Mouse (Mus musculus): Measurements from ENCODE around the gene Thsd7b. TPM values are rescaled to one million over a fixed set of nuclear protein-coding genes. Genes with fewer than 3 reads are reported as not detected.
"Not testable (repeated sequence)": the region's sequence is repeated elsewhere in the genome, so short reads cannot be mapped to it uniquely, and the experiment has no call there.

The Thsd7b gene
- polyA plus RNA-seq, 1 experiment from 2014 or later = 3.7 TPM

DNA sequence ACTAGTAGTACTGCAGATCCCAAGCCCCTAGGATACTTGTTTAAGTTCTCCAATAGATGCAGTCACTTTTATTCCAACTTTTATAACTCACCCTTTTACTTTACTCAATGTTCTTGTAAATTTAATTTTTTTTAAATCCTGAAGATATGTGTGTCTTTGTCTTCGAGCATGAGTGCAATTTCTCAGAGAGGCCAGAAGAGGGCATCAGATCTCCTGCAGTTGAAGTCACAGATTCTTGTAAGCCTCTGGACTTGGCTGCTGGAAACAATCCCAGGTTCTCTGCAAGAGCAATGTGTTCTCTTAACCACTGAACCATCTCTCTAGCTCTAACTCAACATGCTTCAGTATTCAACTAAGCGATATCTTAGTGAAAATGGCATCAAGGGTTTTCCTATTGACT is 894.2 kb downstream of the Thsd7b start:
- H3K27me3 ChIP-seq (ENCODE audit: control insufficient read depth, insufficient read depth, low read length) = no peaks in the 10 kb centered on the region
- no peak overlapping the region for H3K27ac ChIP-seq (ENCODE audit: low read depth, low read length)
- 53% methylated on average over 2 of the region's 2 CpGs for WGBS
- H3K4me2 ChIP-seq (ENCODE audit: low read depth, low read length, severe bottlenecking) = no peak overlapping the region
- DNase-seq (ENCODE audit: low spot score) (no peak), ATAC-seq (replicated peaks; ENCODE audit: low FRiP score) (no peak)
- no peaks in the 10 kb centered on the region for H3K36me3 ChIP-seq (ENCODE audit: control insufficient read depth, insufficient read depth, low read length)
- H3K4me1 ChIP-seq (replicated peaks; ENCODE audit: control insufficient read depth, insufficient read depth, low read length) = no peaks in the 10 kb centered on the region
- H3K4me3 ChIP-seq (ENCODE audit: low read depth, low read length) = no peak overlapping the region
- H3K9me3 ChIP-seq (ENCODE audit: control insufficient read depth, low read length) = no peaks in the 10 kb centered on the region
- no peak overlapping the region for H3K9ac ChIP-seq (ENCODE audit: low read length)

DNA sequence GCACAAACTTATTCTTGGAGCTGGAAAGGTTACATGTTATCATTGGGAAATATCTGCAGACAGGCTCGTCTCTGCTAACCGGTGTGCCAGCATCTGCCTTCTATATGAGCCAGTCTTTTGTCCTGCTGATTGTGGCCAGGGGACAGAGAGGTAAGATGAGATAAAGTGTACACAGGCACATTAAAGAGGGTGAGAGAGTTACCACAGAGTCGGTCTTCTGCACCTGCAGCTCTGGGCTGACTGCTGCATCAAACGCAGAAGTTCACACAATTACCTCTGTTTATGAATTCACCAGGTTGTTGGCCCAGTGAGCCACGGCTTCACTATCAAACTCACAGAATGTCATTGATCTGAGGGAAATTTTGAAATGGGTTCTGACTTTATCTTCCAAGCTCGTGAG is 896.8 kb downstream of the Thsd7b start:
- WGBS = 75% methylated on average over 6 of the region's 6 CpGs

GRCm38 (mm10) chr1:130170290-130170689 is 897.2 kb downstream of the Thsd7b start:
- DNase-seq (ENCODE audit: low spot score) (no peak), ATAC-seq (replicated peaks; ENCODE audit: low FRiP score) (no peak; the same call in 1 of the 2 replicates)
- H3K4me1 ChIP-seq (replicated peaks; ENCODE audit: control insufficient read depth, insufficient read depth, low read length) = no peaks in the 10 kb centered on the region
- H3K36me3 ChIP-seq (ENCODE audit: control insufficient read depth, insufficient read depth, low read length) = no peaks in the 10 kb centered on the region
- H3K4me3 ChIP-seq (ENCODE audit: low read depth, low read length) = no peak overlapping the region
- H3K9ac ChIP-seq (ENCODE audit: low read length) = no peak overlapping the region
- no peaks in the 10 kb centered on the region for H3K27me3 ChIP-seq (ENCODE audit: control insufficient read depth, insufficient read depth, low read length)
- no peak overlapping the region for H3K27ac ChIP-seq (ENCODE audit: low read depth, low read length)
- no peak overlapping the region for H3K4me2 ChIP-seq (ENCODE audit: low read depth, low read length, severe bottlenecking)
- no peaks in the 10 kb centered on the region for H3K9me3 ChIP-seq (ENCODE audit: control insufficient read depth, low read length)
- 30% methylated on average over 1 of the region's 1 CpGs for WGBS

More for the DNA sequence above, 896.8 kb downstream of the Thsd7b start:
- Histone ChIP-seq H3K9ac (ENCODE audit: low read length) (no peak overlapping the region), H3K4me2 (ENCODE audit: low read depth, low read length, severe bottlenecking) (no peak overlapping the region), H3K4me3 (ENCODE audit: low read depth, low read length) (no peak overlapping the region), H3K27ac (ENCODE audit: low read depth, low read length) (no peak overlapping the region), H3K27me3 (ENCODE audit: control insufficient read depth, insufficient read depth, low read length) (no peaks in the 10 kb centered on the region), H3K36me3 (ENCODE audit: control insufficient read depth, insufficient read depth, low read length) (no peaks in the 10 kb centered on the region), H3K4me1 (replicated peaks; ENCODE audit: control insufficient read depth, insufficient read depth, low read length) (no peaks in the 10 kb centered on the region), H3K9me3 (ENCODE audit: control insufficient read depth, low read length) (no peaks in the 10 kb centered on the region)
- ATAC-seq (replicated peaks; ENCODE audit: low FRiP score) (no peak), DNase-seq (ENCODE audit: low spot score) (no peak)

DNA sequence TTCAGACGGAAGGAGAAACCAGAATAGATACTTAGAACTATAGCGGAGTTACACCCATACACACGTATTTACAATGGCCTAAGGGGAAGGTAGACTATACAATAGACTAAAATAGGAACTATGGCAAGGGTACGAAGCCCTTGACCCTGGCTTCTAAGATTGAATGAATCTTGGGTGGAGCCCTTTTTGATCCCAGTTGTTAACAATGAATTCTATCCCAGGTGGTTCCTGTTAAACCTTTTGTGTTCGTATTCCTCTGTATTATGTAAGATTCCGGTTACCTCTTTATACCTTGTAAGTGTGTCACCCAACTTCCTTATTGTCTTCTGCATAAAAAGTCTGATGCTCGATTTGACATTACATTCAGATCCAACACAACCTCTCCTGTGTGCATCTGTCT is 913.7 kb downstream of the Thsd7b start:
- ATAC-seq (replicated peaks; ENCODE audit: low FRiP score); H3K4me2 ChIP-seq (ENCODE audit: low read depth, low read length, severe bottlenecking); DNase-seq (ENCODE audit: low spot score); H3K4me3 ChIP-seq (ENCODE audit: low read depth, low read length); H3K9ac ChIP-seq (ENCODE audit: low read length); H3K27me3 ChIP-seq (ENCODE audit: control insufficient read depth, insufficient read depth, low read length); H3K36me3 ChIP-seq (ENCODE audit: control insufficient read depth, insufficient read depth, low read length); H3K9me3 ChIP-seq (ENCODE audit: control insufficient read depth, low read length); H3K27ac ChIP-seq (ENCODE audit: low read depth, low read length); H3K4me1 ChIP-seq (replicated peaks; ENCODE audit: control insufficient read depth, insufficient read depth, low read length): not testable (repeated sequence)
- WGBS = 87% methylated on average over 7 of the region's 7 CpGs

DNA sequence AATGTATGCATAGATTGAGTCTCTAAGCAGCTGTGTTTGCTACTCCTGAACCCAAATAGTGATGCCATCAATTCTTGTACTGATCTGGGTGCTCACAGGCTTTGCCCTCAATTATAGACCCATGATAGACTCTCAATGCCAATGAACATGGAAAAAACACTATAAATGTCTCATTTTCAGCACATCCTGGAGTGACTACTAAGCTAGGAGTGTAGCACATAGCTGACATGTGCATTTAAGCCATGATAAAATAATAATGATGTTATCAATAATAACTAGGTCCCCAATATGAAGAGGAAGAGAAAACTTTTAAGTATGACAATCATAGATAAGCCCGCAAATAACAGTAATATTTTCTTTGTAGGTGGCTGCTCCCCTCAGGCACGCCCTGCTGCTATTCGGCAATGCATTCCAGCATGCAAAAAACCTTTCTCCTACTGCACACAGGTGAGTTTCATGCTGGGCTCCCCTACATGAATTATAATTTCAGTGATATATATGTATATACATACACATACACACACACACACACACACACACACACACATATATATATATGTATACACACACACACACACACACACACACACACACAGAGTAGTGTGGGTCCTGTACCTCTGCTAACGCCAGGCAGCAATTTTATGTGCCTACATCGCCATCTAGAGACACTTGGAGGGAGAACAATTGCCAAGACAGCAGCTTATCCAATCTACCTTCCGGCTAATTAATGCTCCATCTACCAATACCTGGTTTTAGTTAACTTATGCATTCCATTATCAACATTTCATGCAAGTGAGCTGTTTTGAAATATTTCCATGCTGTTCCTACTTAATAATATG is 919.3 kb downstream of the Thsd7b start:
- no peak overlapping the region for H3K4me3 ChIP-seq (ENCODE audit: low read depth, low read length)
- H3K27me3 ChIP-seq (ENCODE audit: control insufficient read depth, insufficient read depth, low read length) = no peaks in the 10 kb centered on the region
- H3K4me1 ChIP-seq (replicated peaks; ENCODE audit: control insufficient read depth, insufficient read depth, low read length) = no peaks in the 10 kb centered on the region
- DNase-seq (ENCODE audit: low spot score) = peak; percentile 57
- no peaks in the 10 kb centered on the region for H3K36me3 ChIP-seq (ENCODE audit: control insufficient read depth, insufficient read depth, low read length)
- ATAC-seq (replicated peaks; ENCODE audit: low FRiP score) = peak; percentile 71
- H3K9me3 ChIP-seq (ENCODE audit: control insufficient read depth, low read length) = no peaks in the 10 kb centered on the region
- WGBS = 57% methylated on average over 6 of the region's 6 CpGs
- H3K9ac ChIP-seq (ENCODE audit: low read length) = no peak overlapping the region
- no peak overlapping the region for H3K27ac ChIP-seq (ENCODE audit: low read depth, low read length)
- H3K4me2 ChIP-seq (ENCODE audit: low read depth, low read length, severe bottlenecking) = no peak overlapping the region

- Histone ChIP-seq H3K9ac (ENCODE audit: low read length) (no peak overlapping the region), H3K36me3 (ENCODE audit: control insufficient read depth, insufficient read depth, low read length) (no peaks in the 10 kb centered on the region), H3K4me1 (replicated peaks; ENCODE audit: control insufficient read depth, insufficient read depth, low read length) (no peaks in the 10 kb centered on the region), H3K4me3 (ENCODE audit: low read depth, low read length) (no peak overlapping the region), H3K9me3 (ENCODE audit: control insufficient read depth, low read length) (no peaks in the 10 kb centered on the region), H3K4me2 (ENCODE audit: low read depth, low read length, severe bottlenecking) (no peak overlapping the region), H3K27ac (ENCODE audit: low read depth, low read length) (no peak overlapping the region), H3K27me3 (ENCODE audit: control insufficient read depth, insufficient read depth, low read length) (no peaks in the 10 kb centered on the region)
- WGBS = 79% methylated on average over 3 of the region's 3 CpGs
- no peak for ATAC-seq (replicated peaks; ENCODE audit: low FRiP score)
- DNase-seq (ENCODE audit: low spot score) = no peak
Measured at GRCm38 (mm10) chr1:130217404-130217803, 944.3 kb downstream of the Thsd7b start.

GRCm38 (mm10) chr1:130222904-130223303 is 949.8 kb downstream of the Thsd7b start:
- Histone ChIP-seq H3K4me1 (replicated peaks; ENCODE audit: control insufficient read depth, insufficient read depth, low read length) (no peaks in the 10 kb centered on the region), H3K9ac (ENCODE audit: low read length) (no peak overlapping the region), H3K27ac (ENCODE audit: low read depth, low read length) (no peak overlapping the region), H3K4me2 (ENCODE audit: low read depth, low read length, severe bottlenecking) (no peak overlapping the region), H3K27me3 (ENCODE audit: control insufficient read depth, insufficient read depth, low read length) (no peaks in the 10 kb centered on the region), H3K4me3 (ENCODE audit: low read depth, low read length) (no peak overlapping the region), H3K36me3 (ENCODE audit: control insufficient read depth, insufficient read depth, low read length) (no peaks in the 10 kb centered on the region), H3K9me3 (ENCODE audit: control insufficient read depth, low read length) (no peaks in the 10 kb centered on the region)
- 87% methylated on average over 2 of the region's 2 CpGs for WGBS
- ATAC-seq (replicated peaks; ENCODE audit: low FRiP score) = no peak
- DNase-seq (ENCODE audit: low spot score) = no peak

GRCm38 (mm10) chr1:130245563-130245962 is 972.5 kb downstream of the Thsd7b start:
- no peak overlapping the region for H3K4me3 ChIP-seq (ENCODE audit: low read depth, low read length)
- H3K9ac ChIP-seq (ENCODE audit: low read length) = no peak overlapping the region
- H3K4me1 ChIP-seq (replicated peaks; ENCODE audit: control insufficient read depth, insufficient read depth, low read length) = no peaks in the 10 kb centered on the region
- no peak for ATAC-seq (replicated peaks; ENCODE audit: low FRiP score)
- no peaks in the 10 kb centered on the region for H3K9me3 ChIP-seq (ENCODE audit: control insufficient read depth, low read length)
- DNase-seq (ENCODE audit: low spot score) = no peak
- no peak overlapping the region for H3K4me2 ChIP-seq (ENCODE audit: low read depth, low read length, severe bottlenecking)
- H3K27me3 ChIP-seq (ENCODE audit: control insufficient read depth, insufficient read depth, low read length) = no peaks in the 10 kb centered on the region
- WGBS = 71% methylated on average over 3 of the region's 3 CpGs
- H3K27ac ChIP-seq (ENCODE audit: low read depth, low read length) = no peak overlapping the region
- no peaks in the 10 kb centered on the region for H3K36me3 ChIP-seq (ENCODE audit: control insufficient read depth, insufficient read depth, low read length)

GRCm38 (mm10) chr1:130246264-130246663 is 973.2 kb downstream of the Thsd7b start:
- not testable (repeated sequence) for H3K27me3 ChIP-seq (ENCODE audit: control insufficient read depth, insufficient read depth, low read length); H3K27ac ChIP-seq (ENCODE audit: low read depth, low read length); H3K4me1 ChIP-seq (replicated peaks; ENCODE audit: control insufficient read depth, insufficient read depth, low read length); H3K4me3 ChIP-seq (ENCODE audit: low read depth, low read length); DNase-seq (ENCODE audit: low spot score); H3K9me3 ChIP-seq (ENCODE audit: control insufficient read depth, low read length); H3K9ac ChIP-seq (ENCODE audit: low read length); H3K36me3 ChIP-seq (ENCODE audit: control insufficient read depth, insufficient read depth, low read length); ATAC-seq (replicated peaks; ENCODE audit: low FRiP score); H3K4me2 ChIP-seq (ENCODE audit: low read depth, low read length, severe bottlenecking)
- 73% methylated on average over 4 of the region's 4 CpGs for WGBS
